Mouse (Mus musculus): ENCODE measurements around the gene Psmg4. TPM values are rescaled to one million over a fixed set of nuclear protein-coding genes. Genes with fewer than 3 reads are reported as not detected.

Gene Psmg4
- polyA plus RNA-seq, 2 experiments, result 41.1 to 45.0 TPM

DNA sequence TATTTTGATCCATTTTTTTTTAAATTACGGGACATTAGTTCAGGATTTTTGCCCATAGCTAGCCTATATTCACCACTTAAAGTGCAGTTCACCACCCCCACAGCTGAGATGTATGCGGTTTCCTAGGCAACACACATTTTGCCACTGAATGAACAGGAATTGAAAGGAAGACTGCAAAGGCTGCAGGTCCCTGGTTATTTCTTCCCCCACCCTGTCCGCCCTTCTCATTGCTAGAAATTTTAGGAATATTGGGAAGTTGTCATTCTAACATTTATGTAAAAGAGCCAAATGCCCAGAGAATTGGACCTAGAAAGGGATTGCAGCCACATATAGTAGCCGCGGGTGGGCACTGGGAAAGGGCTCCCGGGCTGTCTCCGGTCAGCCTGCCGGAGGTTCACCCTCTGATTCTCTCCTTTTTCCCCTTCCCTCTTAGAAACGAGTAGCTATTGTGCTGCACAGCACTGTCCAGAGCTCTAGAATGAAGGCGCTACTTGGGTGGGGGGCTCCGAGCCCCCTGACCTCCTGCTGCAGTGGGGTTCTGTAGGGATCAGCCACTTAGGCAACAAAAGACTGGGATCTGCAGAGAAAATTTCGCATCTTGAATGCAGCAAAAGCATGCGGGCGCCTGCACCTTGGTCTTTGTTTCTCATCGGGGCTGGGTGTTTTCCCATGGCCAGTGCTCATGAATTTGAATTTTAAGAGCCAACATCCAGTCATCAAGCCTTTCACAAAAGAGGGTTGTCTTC is 29.3 kb upstream of the Psmg4 start:
- ATAC-seq (ENCODE audit: insufficient read depth) (no peak), DNase-seq (ENCODE audit: low read depth in 3 of 3, low spot score in 3 of 3) (no peak)
- H3K27ac ChIP-seq, result no peak overlapping the region
- no peak overlapping the region for H3K4me2 ChIP-seq (ENCODE audit: low read depth)
- H3K4me3 ChIP-seq (ENCODE audit: insufficient read depth in 1 of 2, low read depth in 2 of 2, low read length in 2 of 2), result no peak overlapping the region
- WGBS (ENCODE audit: insufficient replicate concordance), result 13% methylated on average over 15 of the region's 15 CpGs
- H3K9me3 ChIP-seq (ENCODE audit: control insufficient read depth, low read length), result no peaks in the 10 kb centered on the region
- no peak overlapping the region for H3K9ac ChIP-seq (replicated peaks)
- no peak for TF ChIP-seq EP300 (IDR thresholded peaks at IDR 0.05; ENCODE audit: low read depth)
- no peak for TF ChIP-seq CTCF (IDR thresholded peaks at IDR 0.05; ENCODE audit: low read depth)
- H3K4me1 ChIP-seq (replicated peaks; ENCODE audit: control insufficient read depth in 2 of 2, insufficient read depth in 2 of 2, low read length in 1 of 2), result peaks cover 0 to 12% of the 10 kb centered on the region in 2 experiments; a peak in 2 of 4 replicates
- peaks cover 55% of the 10 kb centered on the region for H3K27me3 ChIP-seq (ENCODE audit: control insufficient read depth, insufficient read depth, low read length)
- no peaks in the 10 kb centered on the region for H3K36me3 ChIP-seq (replicated peaks; ENCODE audit: control insufficient read depth, insufficient read depth, low read depth)

DNA sequence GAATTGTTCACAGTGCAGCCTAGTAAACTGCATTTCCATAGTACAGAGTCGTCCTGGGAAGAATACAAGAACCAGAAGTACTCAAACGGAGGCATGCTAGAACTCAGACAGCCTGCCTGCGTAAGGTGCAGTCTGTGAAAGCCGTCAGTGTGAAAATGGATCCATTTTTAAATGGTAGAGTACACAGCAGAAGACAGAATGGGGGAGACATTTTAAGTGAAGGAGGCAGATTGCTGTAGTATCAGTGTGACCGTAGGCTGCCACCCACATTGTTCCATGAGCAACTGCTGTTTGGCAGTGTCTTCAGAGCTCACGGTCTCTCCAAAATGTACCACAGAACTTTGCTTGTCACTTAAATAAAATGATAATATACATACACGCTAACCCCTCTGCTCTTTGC is 28.5 kb upstream of the Psmg4 start:
- H3K4me3 ChIP-seq (ENCODE audit: insufficient read depth in 1 of 2, low read depth in 2 of 2, low read length in 2 of 2), result no peak overlapping the region
- DNase-seq (ENCODE audit: low read depth in 3 of 3, low spot score in 3 of 3) (no peak), ATAC-seq (ENCODE audit: insufficient read depth) (no peak)
- H3K27me3 ChIP-seq (ENCODE audit: control insufficient read depth, insufficient read depth, low read length), result peaks cover 55% of the 10 kb centered on the region
- no peak overlapping the region for H3K27ac ChIP-seq
- H3K4me2 ChIP-seq (ENCODE audit: low read depth), result no peak overlapping the region
- H3K9ac ChIP-seq (replicated peaks), result no peak overlapping the region
- no peak for TF ChIP-seq CTCF (IDR thresholded peaks at IDR 0.05; ENCODE audit: low read depth)
- no peaks in the 10 kb centered on the region for H3K9me3 ChIP-seq (ENCODE audit: control insufficient read depth, low read length)
- 62% methylated on average over 7 of the region's 7 CpGs for WGBS (ENCODE audit: insufficient replicate concordance)
- peaks cover 0 to 12% of the 10 kb centered on the region in 2 experiments; a peak in 2 of 4 replicates for H3K4me1 ChIP-seq (replicated peaks; ENCODE audit: control insufficient read depth in 2 of 2, insufficient read depth in 2 of 2, low read length in 1 of 2)
- no peaks in the 10 kb centered on the region for H3K36me3 ChIP-seq (replicated peaks; ENCODE audit: control insufficient read depth, insufficient read depth, low read depth)

DNA sequence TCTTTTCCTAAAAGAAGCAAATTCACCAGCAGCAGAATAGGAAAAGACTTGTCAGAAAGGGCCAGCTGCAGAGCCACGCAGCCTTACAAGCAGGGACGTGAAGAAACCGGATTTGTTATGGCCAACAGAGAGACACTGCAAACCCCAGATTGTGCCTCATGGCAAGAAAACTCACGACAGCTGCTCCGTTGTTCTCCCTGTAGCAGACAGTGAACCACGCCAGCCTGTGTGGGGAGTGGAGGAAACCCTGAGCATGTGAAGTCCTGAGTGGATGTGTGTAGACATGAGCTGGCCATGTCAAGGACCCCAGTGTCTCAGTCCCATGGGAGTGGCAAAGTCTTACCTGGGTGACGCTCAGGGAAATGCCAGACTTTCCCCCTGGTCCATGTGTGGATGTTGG is 26.2 kb upstream of the Psmg4 start:
- Histone ChIP-seq H3K4me1 (replicated peaks; ENCODE audit: control insufficient read depth in 2 of 2, insufficient read depth in 2 of 2, low read length in 1 of 2) (peaks cover 0 to under 1% of the 10 kb centered on the region in 2 experiments; a peak in 2 of 4 replicates), H3K4me3 (ENCODE audit: insufficient read depth in 1 of 2, low read depth in 2 of 2, low read length in 2 of 2) (no peak overlapping the region), H3K4me2 (ENCODE audit: low read depth) (no peak overlapping the region), H3K27ac (no peak overlapping the region), H3K36me3 (replicated peaks; ENCODE audit: control insufficient read depth, insufficient read depth, low read depth) (no peaks in the 10 kb centered on the region), H3K27me3 (ENCODE audit: control insufficient read depth, insufficient read depth, low read length) (peaks cover 34% of the 10 kb centered on the region), H3K9ac (replicated peaks) (no peak overlapping the region), H3K9me3 (ENCODE audit: control insufficient read depth, low read length) (no peaks in the 10 kb centered on the region)
- DNase-seq (ENCODE audit: low read depth in 3 of 3, low spot score in 3 of 3) (no peak), ATAC-seq (ENCODE audit: insufficient read depth) (no peak)
- 59% methylated on average over 7 of the region's 7 CpGs for WGBS (ENCODE audit: insufficient replicate concordance)
- TF ChIP-seq CTCF (IDR thresholded peaks at IDR 0.05; ENCODE audit: low read depth), result no peak
- TF ChIP-seq EP300 (IDR thresholded peaks at IDR 0.05; ENCODE audit: low read depth), result no peak

DNA sequence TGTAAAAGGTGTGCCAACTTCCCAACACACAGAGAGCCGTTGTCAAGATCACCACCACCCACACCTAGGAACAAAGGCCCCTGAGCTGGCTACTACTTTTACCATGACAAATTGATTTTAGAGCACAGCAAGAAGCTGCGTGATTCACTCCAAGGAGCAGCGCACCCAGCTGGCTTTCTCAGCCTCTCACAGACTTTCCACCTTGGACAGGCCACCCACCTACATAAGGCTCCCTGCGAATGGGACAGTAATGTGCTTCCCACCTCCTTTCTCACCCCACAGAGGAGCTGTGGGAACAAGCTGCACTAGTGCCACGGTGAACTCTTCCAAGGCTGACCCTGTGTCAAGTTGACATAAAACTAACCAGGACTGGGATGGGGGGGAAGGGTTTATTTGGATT is 19.4 kb upstream of the Psmg4 start:
- Histone ChIP-seq H3K4me3 (ENCODE audit: insufficient read depth in 1 of 2, low read depth in 2 of 2, low read length in 2 of 2) (no peak overlapping the region), H3K27ac (no peak overlapping the region), H3K9ac (replicated peaks) (no peak overlapping the region), H3K27me3 (ENCODE audit: control insufficient read depth, insufficient read depth, low read length) (peaks cover 2% of the 10 kb centered on the region; the same call in 1 of the 2 replicates), H3K9me3 (ENCODE audit: control insufficient read depth, low read length) (no peaks in the 10 kb centered on the region), H3K36me3 (replicated peaks; ENCODE audit: control insufficient read depth, insufficient read depth, low read depth) (no peaks in the 10 kb centered on the region), H3K4me1 (replicated peaks; ENCODE audit: control insufficient read depth in 2 of 2, insufficient read depth in 2 of 2, low read length in 1 of 2) (no peaks in the 10 kb centered on the region), H3K4me2 (ENCODE audit: low read depth) (no peak overlapping the region)
- WGBS (ENCODE audit: insufficient replicate concordance), result 60% methylated on average over 5 of the region's 5 CpGs
- no peak for ATAC-seq (ENCODE audit: insufficient read depth)
- no peak for DNase-seq (ENCODE audit: low read depth in 3 of 3, low spot score in 3 of 3)
- TF ChIP-seq CTCF (IDR thresholded peaks at IDR 0.05; ENCODE audit: low read depth) (no peak), EP300 (IDR thresholded peaks at IDR 0.05; ENCODE audit: low read depth) (no peak)

DNA sequence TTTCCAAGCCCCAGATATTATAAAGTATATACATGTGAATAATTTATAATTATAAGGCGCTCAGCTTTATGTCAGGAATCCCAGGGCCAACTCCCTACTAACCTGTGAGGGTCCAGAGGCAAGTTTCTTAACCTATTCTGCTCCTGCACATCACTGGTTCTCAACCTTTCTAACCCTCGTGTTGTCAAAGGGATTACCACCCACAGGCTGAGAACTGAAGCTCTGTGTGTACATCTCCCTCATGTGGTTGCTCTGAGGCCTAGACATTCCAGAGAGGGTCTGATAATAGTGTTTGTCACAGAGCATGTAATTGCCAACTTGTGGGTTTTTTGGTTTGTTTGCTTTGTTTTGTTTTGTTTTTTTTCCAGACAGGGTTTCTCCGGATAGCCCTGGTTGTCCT is 15.8 kb upstream of the Psmg4 start:
- no peak overlapping the region for H3K4me2 ChIP-seq (ENCODE audit: low read depth)
- H3K4me3 ChIP-seq (ENCODE audit: insufficient read depth in 1 of 2, low read depth in 2 of 2, low read length in 2 of 2), result no peak overlapping the region
- H3K9me3 ChIP-seq (ENCODE audit: control insufficient read depth, low read length), result no peaks in the 10 kb centered on the region
- 46% methylated on average over 3 of the region's 3 CpGs for WGBS (ENCODE audit: insufficient replicate concordance)
- TF ChIP-seq EP300 (IDR thresholded peaks at IDR 0.05; ENCODE audit: low read depth), result no peak
- TF ChIP-seq CTCF (IDR thresholded peaks at IDR 0.05; ENCODE audit: low read depth), result 0 out of 2 replicates have a peak, but pooled peaks have one; percentile 17
- H3K36me3 ChIP-seq (replicated peaks; ENCODE audit: control insufficient read depth, insufficient read depth, low read depth), result no peaks in the 10 kb centered on the region
- H3K4me1 ChIP-seq (replicated peaks; ENCODE audit: control insufficient read depth in 2 of 2, insufficient read depth in 2 of 2, low read length in 1 of 2), result peaks cover 0 to 6% of the 10 kb centered on the region in 2 experiments; a peak in 1 of 4 replicates
- peaks cover 19% of the 10 kb centered on the region for H3K27me3 ChIP-seq (ENCODE audit: control insufficient read depth, insufficient read depth, low read length)
- H3K27ac ChIP-seq, result no peak overlapping the region
- ATAC-seq (ENCODE audit: insufficient read depth), result no peak
- no peak for DNase-seq (ENCODE audit: low read depth in 3 of 3, low spot score in 3 of 3)
- H3K9ac ChIP-seq (replicated peaks), result no peak overlapping the region

Measured in liver, embryonic 14.5 days (tissue).